In genomic region chr12:94059641-94060040, GRCm38 (mm10) we compare ENCODE assay signal across 20 mouse cellular contexts.
DNase-seq lines count a peak whose midpoint lies in the region; ATAC-seq and TF ChIP-seq lines count a peak whose summit lies in the region.
"Had no signal": no experiment of that assay in that cellular context is flagged by ENCODE, and none has a peak within 500 bp of the region (broad histone marks: within the 10 kb centered on the region; RNA-seq: fewer than 3 reads in every experiment).

No protein-coding gene starts in this region.

- 91% methylated on average over 6 of the region's 6 CpGs for WGBS in kidney, postnatal 0 days
- WGBS in midbrain, embryonic 13.5 days: 87% methylated on average over 6 of the region's 6 CpGs

- H3K9me3 ChIP-seq in kidney, postnatal 0 days (replicated peaks; ENCODE audit: low read length): no peaks in the 10 kb centered on the region
- H3K9me3 ChIP-seq in midbrain, embryonic 13.5 days: no peaks in the 10 kb centered on the region
- H3K9me3 ChIP-seq: forebrain, embryonic 15.5 days; hindbrain, embryonic 12.5 days; neural tube, embryonic 13.5 days had no signal

- no peak overlapping the region for H3K4me3 ChIP-seq in kidney, postnatal 0 days (replicated peaks; ENCODE audit: low read depth, low read length)
- no peak overlapping the region for H3K4me3 ChIP-seq in midbrain, embryonic 13.5 days (replicated peaks)
- H3K4me3 ChIP-seq: erythroblast, embryonic 14.5 days; forebrain, embryonic 15.5 days; hindbrain, embryonic 12.5 days; neural tube, embryonic 13.5 days had no signal

- H3K9ac ChIP-seq in kidney, postnatal 0 days (ENCODE audit: low read depth, low read length): no peak overlapping the region
- H3K9ac ChIP-seq in midbrain, embryonic 13.5 days (replicated peaks): no peak overlapping the region
- H3K9ac ChIP-seq: forebrain, embryonic 15.5 days; hindbrain, embryonic 12.5 days; neural tube, embryonic 13.5 days had no signal

- H3K27me3 ChIP-seq in kidney, postnatal 0 days (ENCODE audit: insufficient read depth, low read length): no peaks in the 10 kb centered on the region
- H3K27me3 ChIP-seq in midbrain, embryonic 13.5 days: no peaks in the 10 kb centered on the region
- H3K27me3 ChIP-seq: CH12.LX; forebrain, embryonic 15.5 days; hindbrain, embryonic 12.5 days; neural tube, embryonic 13.5 days had no signal

- TF ChIP-seq CTCF in kidney, postnatal 0 days (IDR thresholded peaks at IDR 0.05; ENCODE audit: low read depth): peak; percentile 38; the same call in 1 of the 2 replicates

- H3K36me3 ChIP-seq in kidney, postnatal 0 days (ENCODE audit: insufficient read depth, low read length): no peaks in the 10 kb centered on the region
- H3K36me3 ChIP-seq in midbrain, embryonic 13.5 days: no peaks in the 10 kb centered on the region
- H3K36me3 ChIP-seq: forebrain, embryonic 15.5 days; hindbrain, embryonic 12.5 days; neural tube, embryonic 13.5 days had no signal

- H3K4me1 ChIP-seq in kidney, postnatal 0 days (replicated peaks; ENCODE audit: insufficient read depth, low read length): no peaks in the 10 kb centered on the region
- H3K4me1 ChIP-seq in midbrain, embryonic 13.5 days (replicated peaks): no peaks in the 10 kb centered on the region
- H3K4me1 ChIP-seq: forebrain, embryonic 15.5 days; hindbrain, embryonic 12.5 days; neural tube, embryonic 13.5 days had no signal

- ATAC-seq in kidney, postnatal 0 days (replicated peaks; ENCODE audit: low FRiP score, low read depth): no peak
- ATAC-seq in midbrain, embryonic 13.5 days: no peak
- ATAC-seq: forebrain, embryonic 15.5 days; intestine, embryonic 16.5 days had no signal

- H3K4me2 ChIP-seq in kidney, postnatal 0 days (ENCODE audit: low read length): no peak overlapping the region
- no peak overlapping the region for H3K4me2 ChIP-seq in midbrain, embryonic 13.5 days (replicated peaks)
- H3K4me2 ChIP-seq: forebrain, embryonic 15.5 days; hindbrain, embryonic 12.5 days; neural tube, embryonic 13.5 days had no signal

- peak; percentile 33 for DNase-seq in kidney, postnatal 0 days (ENCODE audit: low spot score)
- DNase-seq in kidney, postnatal 36 days: no peak
- DNase-seq in 3T3-L1 (ENCODE audit: low read depth, low spot score) (peak; percentile 5), 416B (ENCODE audit: low read depth) (peak; percentile 13), R1 (ENCODE audit: low read depth, low spot score) (peak; percentile 26)
- no peak for DNase-seq in adrenal gland, adult 18-20 months (ENCODE audit: low spot score in 2 of 2)
- DNase-seq: adrenal gland, adult 2 months; cerebellum, adult 11 months; cerebellum, postnatal 25 days; liver; lung, postnatal 10 days; right cerebral cortex, postnatal 25 days; thymus, postnatal 25 days had no signal

- H3K27ac ChIP-seq in kidney, postnatal 0 days: no peak overlapping the region
- H3K27ac ChIP-seq in midbrain, embryonic 13.5 days: no peak overlapping the region
- H3K27ac ChIP-seq: forebrain, embryonic 15.5 days; hindbrain, embryonic 12.5 days; neural tube, embryonic 13.5 days had no signal

Comparison
In these comparisons a context has a peak if more than half of its experiments do, and no peak if none do; other contexts are left out.
1. DNase-seq: peak in kidney, postnatal 0 days (single experiment), 3T3-L1 (single experiment), 416B (single experiment) and R1 (single experiment); none in kidney, postnatal 36 days (0 of 2) and adrenal gland, adult 18-20 months (0 of 2).